Mouse (Mus musculus): ENCODE results near the gene Sepsecs. TPM values are rescaled to one million over a fixed set of nuclear protein-coding genes. Genes with fewer than 3 reads are reported as not detected.
"Not testable (repeated sequence)": the region's sequence is repeated elsewhere in the genome, so short reads cannot be mapped to it uniquely, and the experiment has no call there.

Sepsecs gene
- total RNA-seq (2014; fragmentation: Nextera tagmentation), result 14.8 and 15.3 TPM in 2 replicates
- total RNA-seq (2017), result 15.3 and 16.2 TPM in 2 replicates

DNA sequence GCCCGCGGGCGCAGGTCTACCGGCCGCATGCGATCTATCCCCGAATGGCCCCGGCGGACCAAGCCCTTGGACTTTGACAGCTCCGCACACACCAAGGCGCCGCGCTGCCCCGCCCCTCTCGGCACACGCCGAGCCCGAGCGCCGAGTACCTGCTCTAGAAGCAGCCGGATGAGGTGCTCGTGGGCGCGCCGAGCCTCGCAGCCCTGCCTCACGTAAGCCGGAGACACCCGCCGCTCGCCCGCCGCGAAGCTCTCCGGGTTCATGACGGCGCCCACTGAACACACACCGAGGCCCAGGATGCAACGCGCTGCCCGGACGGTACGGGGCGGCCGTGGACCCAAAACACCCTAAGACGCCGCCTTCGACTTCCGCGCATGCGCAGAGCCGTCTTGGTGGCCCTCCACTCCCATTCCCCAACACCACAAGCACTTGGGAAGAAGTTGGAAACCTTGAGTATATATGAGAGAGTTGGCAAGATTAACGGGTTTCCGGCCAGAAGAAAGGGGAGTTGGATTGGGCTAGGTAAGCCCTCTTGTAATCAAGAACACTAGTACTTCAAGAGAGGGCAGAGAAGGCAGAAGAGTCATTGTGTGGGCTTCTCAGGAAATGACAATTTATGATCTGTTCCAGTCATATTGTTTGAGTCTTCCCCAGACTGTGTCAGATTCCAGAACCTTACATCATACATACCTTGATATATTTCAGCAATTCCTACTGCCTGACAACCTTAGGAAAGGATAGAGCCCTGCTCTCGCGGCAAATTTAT lies at the start of gene Sepsecs:
Sepsecs (minus strand) TSS at position 283 of the 766 bp plus-strand sequence.
- peak; percentile 96 for ATAC-seq (replicated peaks; ENCODE audit: low FRiP score, low TSS enrichment, poor library complexity, severe bottlenecking)

GRCm38 (mm10) chr5:52716742-52717448 lies 47.4 kb upstream of the Sepsecs start:
- ATAC-seq (replicated peaks; ENCODE audit: low FRiP score, low TSS enrichment, poor library complexity, severe bottlenecking), result no peak

DNA sequence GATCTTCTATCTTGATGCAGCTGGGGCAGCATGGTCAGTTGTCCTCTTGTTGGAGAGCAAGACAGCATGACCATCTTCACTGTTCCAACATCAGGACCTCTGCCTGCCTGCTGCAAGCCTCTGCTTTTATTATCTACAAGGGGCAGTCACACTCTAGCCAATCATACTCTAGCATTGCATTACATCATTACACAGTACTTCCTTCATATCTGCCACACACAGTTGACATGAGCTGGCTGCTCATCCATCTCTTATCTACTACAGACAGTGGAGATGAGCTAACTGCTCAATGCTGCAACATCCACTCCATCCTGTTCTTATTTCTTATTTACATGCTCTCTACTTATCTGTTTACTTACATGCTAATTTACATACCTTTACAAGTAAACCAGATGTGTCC lies 43.2 kb upstream of the Sepsecs start:
- ATAC-seq (replicated peaks; ENCODE audit: low FRiP score, low TSS enrichment, poor library complexity, severe bottlenecking), result peak; percentile 100

DNA sequence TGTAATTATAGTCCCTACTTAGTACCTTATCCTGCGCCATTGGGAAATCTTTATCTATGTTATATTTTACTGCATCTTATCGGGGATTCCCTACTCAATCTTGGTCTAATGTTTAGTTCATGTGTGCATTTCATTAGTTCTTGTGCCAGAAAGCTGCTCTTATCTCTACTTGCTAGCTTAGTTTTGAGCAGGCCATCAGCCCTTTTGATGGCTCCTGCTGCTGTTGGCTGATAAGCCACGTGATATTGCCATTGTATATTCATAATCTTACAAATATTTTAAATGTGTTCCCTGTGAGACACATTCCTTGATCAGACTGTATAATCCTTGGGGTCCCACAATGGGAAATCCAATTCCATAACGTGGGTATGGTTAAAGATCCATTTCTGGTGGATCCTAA lies 35.1 kb upstream of the Sepsecs start:
- peak; percentile 78; the same call in 1 of the 2 replicates for ATAC-seq (replicated peaks; ENCODE audit: low FRiP score, low TSS enrichment, poor library complexity, severe bottlenecking)

DNA sequence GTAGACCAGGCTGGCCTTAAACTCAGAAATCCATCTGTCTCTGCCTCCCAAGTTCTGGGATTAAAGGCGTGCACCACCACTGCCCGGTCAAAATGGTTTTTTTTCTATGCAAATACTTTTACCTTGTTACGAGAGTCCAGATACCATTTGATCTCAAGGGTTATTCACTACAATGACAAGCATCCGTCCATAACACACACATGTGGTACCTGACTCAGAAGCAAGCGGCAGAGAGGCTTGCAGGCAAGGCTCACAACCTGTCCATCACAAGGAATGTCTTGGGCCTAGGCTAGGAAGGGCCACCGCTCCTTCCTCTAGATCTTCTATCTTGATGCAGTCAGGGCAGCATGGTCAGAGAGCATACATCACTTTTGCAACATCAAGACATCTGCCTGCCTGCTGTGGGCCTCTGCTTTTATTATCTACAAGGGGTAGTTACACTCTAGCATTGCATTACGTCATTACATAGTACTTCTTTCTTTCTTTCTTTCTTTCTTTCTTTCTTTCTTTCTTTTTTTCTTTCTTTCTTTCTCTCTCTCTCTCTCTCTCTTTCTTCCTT lies 28.5 kb upstream of the Sepsecs start:
- not testable (repeated sequence) for ATAC-seq (replicated peaks; ENCODE audit: low FRiP score, low TSS enrichment, poor library complexity, severe bottlenecking)

DNA sequence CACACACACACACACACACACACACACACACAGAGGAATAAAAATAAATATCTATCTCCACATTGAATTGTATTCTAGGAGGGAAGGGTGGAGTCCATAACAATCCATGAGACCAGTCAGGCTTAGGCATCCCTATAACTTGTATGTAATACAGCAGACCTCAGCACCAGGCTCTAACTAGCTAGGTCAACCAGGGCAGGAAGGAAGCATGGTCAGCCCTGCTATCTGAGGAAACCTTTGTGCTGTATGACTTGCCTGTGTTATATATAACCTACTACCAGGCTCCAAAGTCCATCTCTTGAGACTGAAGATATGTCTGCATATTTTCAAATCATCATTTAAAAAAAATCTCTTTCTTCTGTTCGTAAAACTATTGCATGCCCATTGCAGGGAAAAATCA lies 27.8 kb upstream of the Sepsecs start:
- no peak for ATAC-seq (replicated peaks; ENCODE audit: low FRiP score, low TSS enrichment, poor library complexity, severe bottlenecking)

DNA sequence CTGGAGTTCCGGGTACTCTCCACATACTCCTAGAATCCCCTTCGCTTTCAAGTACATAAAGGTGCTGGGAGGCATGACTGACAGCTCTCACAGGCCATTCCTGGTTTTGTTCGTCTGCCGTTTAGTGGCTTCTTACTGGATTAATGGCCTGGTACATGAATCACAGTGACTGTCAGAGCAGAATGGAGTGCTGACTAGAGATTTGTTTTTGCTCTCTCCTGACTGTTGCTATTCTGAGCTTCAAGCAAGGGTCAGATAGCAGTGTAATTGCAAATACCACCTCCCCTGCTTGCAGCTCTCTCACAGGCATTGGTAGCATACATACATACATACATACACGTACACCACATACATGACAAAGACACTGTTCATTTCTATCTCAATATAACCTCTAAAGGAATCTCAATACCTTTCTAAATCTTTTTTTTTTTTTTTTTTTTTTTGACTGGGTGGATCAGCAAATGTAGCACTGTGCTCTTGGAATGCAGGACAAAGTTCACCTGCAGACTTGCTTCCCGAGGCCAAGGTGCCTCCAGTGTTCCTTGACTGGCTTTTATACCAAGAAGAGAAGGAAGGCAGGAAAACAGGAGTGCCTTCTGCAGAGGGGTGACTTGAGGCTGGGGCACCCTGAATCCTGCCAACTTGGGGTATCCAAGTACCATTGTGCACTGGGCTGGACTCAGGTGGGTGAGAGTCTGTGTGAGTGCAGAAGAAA lies 18.4 kb upstream of the Sepsecs start:
- ATAC-seq (replicated peaks; ENCODE audit: low FRiP score, low TSS enrichment, poor library complexity, severe bottlenecking), result no peak

- no peak for ATAC-seq (replicated peaks; ENCODE audit: low FRiP score, low TSS enrichment, poor library complexity, severe bottlenecking)
Measured at GRCm38 (mm10) chr5:52681111-52681510, 11.6 kb upstream of the Sepsecs start.

DNA sequence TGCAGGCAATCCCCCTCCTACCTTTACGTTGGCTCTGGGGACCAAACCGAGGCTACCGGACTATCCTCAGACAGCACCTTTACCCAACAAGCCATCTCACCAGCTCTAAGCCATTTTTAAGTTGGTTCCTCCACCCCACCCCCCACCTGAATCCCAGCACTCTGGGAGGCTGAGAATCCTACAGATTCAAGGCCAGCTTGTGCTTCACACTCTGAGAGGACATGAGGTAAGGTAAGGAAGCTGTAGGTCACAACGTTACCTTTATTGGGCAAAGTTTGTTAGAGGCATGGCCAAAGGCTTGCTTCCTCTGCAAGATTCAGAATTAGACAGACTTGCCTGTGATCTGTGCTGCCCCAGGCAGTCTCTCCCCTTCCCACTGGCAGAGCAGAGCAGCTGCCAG lies 10.7 kb upstream of the Sepsecs start:
- no peak for ATAC-seq (replicated peaks; ENCODE audit: low FRiP score, low TSS enrichment, poor library complexity, severe bottlenecking)

- ATAC-seq (replicated peaks; ENCODE audit: low FRiP score, low TSS enrichment, poor library complexity, severe bottlenecking), result no peak
Measured at GRCm38 (mm10) chr5:52678498-52679070, 9.1 kb upstream of the Sepsecs start.

DNA sequence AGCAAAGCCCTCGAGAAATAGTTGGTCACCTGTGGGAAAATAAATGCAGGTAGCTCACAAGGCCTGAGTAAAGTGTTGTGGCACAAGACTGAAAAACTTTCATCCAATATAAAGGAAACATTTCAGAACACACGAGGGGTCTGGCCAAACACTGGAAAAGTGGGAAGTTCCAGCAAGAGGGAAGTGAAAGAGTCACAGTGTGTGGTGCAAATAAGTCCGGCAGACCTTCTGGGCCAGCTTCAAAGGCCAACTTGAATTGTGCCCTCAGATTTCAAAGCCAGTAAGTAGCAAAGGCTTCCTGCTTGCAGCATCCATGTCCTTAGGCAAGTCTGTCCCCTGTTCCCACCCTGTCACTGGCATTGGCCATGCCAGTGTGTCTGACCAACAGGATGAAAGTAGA lies 7.6 kb upstream of the Sepsecs start:
- no peak for ATAC-seq (replicated peaks; ENCODE audit: low FRiP score, low TSS enrichment, poor library complexity, severe bottlenecking)

GRCm38 (mm10) chr5:52674384-52675069 lies 5.0 kb upstream of the Sepsecs start:
- ATAC-seq (replicated peaks; ENCODE audit: low FRiP score, low TSS enrichment, poor library complexity, severe bottlenecking), result no peak

GRCm38 (mm10) chr5:52673341-52673740 lies 3.8 kb upstream of the Sepsecs start:
- ATAC-seq (replicated peaks; ENCODE audit: low FRiP score, low TSS enrichment, poor library complexity, severe bottlenecking), result no peak

DNA sequence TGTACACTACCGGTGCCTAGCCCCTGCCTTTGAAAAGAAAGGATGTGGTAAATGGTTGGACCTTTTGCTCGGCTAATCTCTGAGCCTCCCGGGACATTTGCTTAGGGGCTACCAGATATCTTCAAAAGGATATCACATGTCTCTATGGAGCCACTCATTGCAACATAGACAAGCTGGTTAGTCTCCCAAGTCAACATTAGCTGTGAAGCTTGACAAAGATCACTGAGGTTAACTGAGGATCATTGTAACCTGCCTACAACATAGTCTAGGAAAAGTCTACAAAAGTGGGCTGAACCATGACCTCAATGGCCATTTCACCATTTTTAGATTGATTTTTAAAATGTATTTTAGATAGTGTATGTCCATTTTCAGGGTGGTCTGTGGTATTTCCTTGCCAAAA lies 1.2 kb upstream of the Sepsecs start:
- no peak for ATAC-seq (replicated peaks; ENCODE audit: low FRiP score, low TSS enrichment, poor library complexity, severe bottlenecking)

GRCm38 (mm10) chr5:52666766-52667165 lies 2.7 kb downstream of the Sepsecs start:
- ATAC-seq (replicated peaks; ENCODE audit: low FRiP score, low TSS enrichment, poor library complexity, severe bottlenecking), result no peak

- no peak for ATAC-seq (replicated peaks; ENCODE audit: low FRiP score, low TSS enrichment, poor library complexity, severe bottlenecking)
Measured at GRCm38 (mm10) chr5:52657957-52658356, 11.6 kb downstream of the Sepsecs start.

GRCm38 (mm10) chr5:52657336-52657735 lies 12.2 kb downstream of the Sepsecs start:
- ATAC-seq (replicated peaks; ENCODE audit: low FRiP score, low TSS enrichment, poor library complexity, severe bottlenecking), result no peak

DNA sequence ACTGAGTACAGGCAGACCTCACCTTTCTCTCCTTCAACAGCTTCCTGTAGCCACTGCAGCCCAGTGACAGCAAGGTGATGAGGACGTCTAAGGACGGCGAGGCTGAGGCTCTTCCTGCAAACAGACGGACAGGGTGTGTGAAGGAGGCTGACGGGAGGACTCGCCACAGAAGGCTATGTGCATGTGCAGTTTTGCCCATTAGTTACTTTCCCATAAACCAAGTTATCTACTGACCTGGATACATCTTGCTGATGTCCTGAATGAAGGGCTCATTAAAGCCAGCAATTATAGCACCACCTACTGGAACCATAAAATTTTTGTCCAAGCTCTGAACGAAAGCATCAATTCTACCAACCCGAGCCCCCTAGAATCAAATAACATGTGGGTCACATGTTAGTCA lies 13.5 kb downstream of the Sepsecs start:
- no peak for ATAC-seq (replicated peaks; ENCODE audit: low FRiP score, low TSS enrichment, poor library complexity, severe bottlenecking)

DNA sequence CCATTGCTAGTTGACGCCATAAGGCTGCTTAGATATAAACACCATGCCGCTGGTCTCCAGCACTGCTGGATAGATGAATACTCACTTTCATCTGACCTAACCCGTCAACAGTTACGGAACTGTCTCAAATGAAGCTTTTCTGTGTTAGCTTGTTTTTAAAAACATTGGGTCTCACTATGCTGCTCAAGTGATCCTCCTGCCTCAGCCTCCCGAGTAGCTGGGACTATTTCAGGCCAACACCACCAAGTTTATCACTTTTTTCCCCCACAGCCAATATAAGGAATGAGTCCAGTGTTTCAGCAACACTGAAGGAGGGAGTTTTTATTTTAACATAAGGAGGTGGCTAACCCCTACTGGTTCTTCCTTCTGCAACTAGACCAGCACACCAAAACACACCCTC lies 14.5 kb downstream of the Sepsecs start:
- no peak; the same call in 1 of the 2 replicates for ATAC-seq (replicated peaks; ENCODE audit: low FRiP score, low TSS enrichment, poor library complexity, severe bottlenecking)
